Mouse (Mus musculus) B cell, adult 2 months (primary cell): ENCODE measurements around the gene Clta.
"Not testable (repeated sequence)": the region's sequence is repeated elsewhere in the genome, so short reads cannot be mapped to it uniquely, and the experiment has no call there.

ENCODE experiments used
- DNase-seq, 2 experiments: peaks; one replicate each; pipeline ENCODE4 v3.0.0; 2022

The Clta gene

GRCm38 (mm10) chr4:44028303-44029135, 24.3 kb downstream of the Clta start:
- no peak for DNase-seq

GRCm38 (mm10) chr4:44029661-44030066, 25.4 kb downstream of the Clta start:
- no peak for DNase-seq

GRCm38 (mm10) chr4:44031521-44031920, 27.3 kb downstream of the Clta start:
- DNase-seq = no peak

GRCm38 (mm10) chr4:44036455-44036854, 32.2 kb downstream of the Clta start:
- no peak for DNase-seq

GRCm38 (mm10) chr4:44040802-44041201, 36.5 kb downstream of the Clta start:
- DNase-seq = no peak

GRCm38 (mm10) chr4:44042429-44042828, 38.2 kb downstream of the Clta start:
- no peak for DNase-seq

GRCm38 (mm10) chr4:44043182-44043581, 38.9 kb downstream of the Clta start:
- not testable (repeated sequence) for DNase-seq

- no peak for DNase-seq
These were observed 40.6 kb downstream of the Clta start for GRCm38 (mm10) chr4:44044685-44045356.

GRCm38 (mm10) chr4:44046066-44046465, 41.8 kb downstream of the Clta start:
- DNase-seq = no peak

GRCm38 (mm10) chr4:44049812-44050211, 45.6 kb downstream of the Clta start:
- no peak for DNase-seq

- no peak for DNase-seq
These were observed 55.4 kb downstream of the Clta start for GRCm38 (mm10) chr4:44059674-44060073.

- DNase-seq = no peak
These were observed 57.8 kb downstream of the Clta start for GRCm38 (mm10) chr4:44062062-44062461.

- DNase-seq = no peak
These were observed 58.6 kb downstream of the Clta start for GRCm38 (mm10) chr4:44062816-44063215.

- DNase-seq = peak; percentile 94
These were observed 61.2 kb downstream of the Clta start for GRCm38 (mm10) chr4:44065355-44066025.

- no peak for DNase-seq
These were observed 62.6 kb downstream of the Clta start for GRCm38 (mm10) chr4:44066891-44067290.

GRCm38 (mm10) chr4:44068736-44069135, 64.5 kb downstream of the Clta start:
- no peak for DNase-seq

GRCm38 (mm10) chr4:44069411-44069810, 65.2 kb downstream of the Clta start:
- no peak for DNase-seq

- no peak for DNase-seq
These were observed 66.4 kb downstream of the Clta start for GRCm38 (mm10) chr4:44070641-44071040.

GRCm38 (mm10) chr4:44071741-44072145, 67.5 kb downstream of the Clta start:
- peak in 1 of 2 experiments; percentile 40 for DNase-seq

GRCm38 (mm10) chr4:44072146-44072872, 68.1 kb downstream of the Clta start:
- peak; percentile 88 to 89 for DNase-seq

- DNase-seq = no peak
These were observed 68.7 kb downstream of the Clta start for GRCm38 (mm10) chr4:44072873-44073441.

GRCm38 (mm10) chr4:44073799-44074198, 69.5 kb downstream of the Clta start:
- no peak for DNase-seq

GRCm38 (mm10) chr4:44074422-44074821, 70.2 kb downstream of the Clta start:
- no peak for DNase-seq
